Mouse (Mus musculus) left cerebral cortex, postnatal 14 days (tissue): Measurements from ENCODE around the gene Cplx3. TPM values are rescaled to one million over a fixed set of nuclear protein-coding genes. Genes with fewer than 3 reads are reported as not detected.
A peak's percentile ranks its signal among the peaks of the same experiment; 100 is the strongest.

Experiments used
- DNase-seq, 2 experiments: peaks; one replicate each; pipeline ENCODE4 v3.0.0; 2021 to 2022; ENCODE audit warnings: low spot score in 2 of 2, mixed read lengths in 1 of 2
- intact Hi-C: fragments of 180-260 bp; cut with DNase I; formaldehyde crosslinking; loops from one replicate; pipeline ENCODE4 v1.15.1; 2025
- total RNA-seq, 2 experiments: library from RNA; stranded (reverse); gene quantifications; 2 replicates each; pipeline ENCODE4 v1.2.3; 2021

Gene Cplx3
- total RNA-seq, 2 experiments from 2014 or later = 16.3 to 24.4 TPM

DNA sequence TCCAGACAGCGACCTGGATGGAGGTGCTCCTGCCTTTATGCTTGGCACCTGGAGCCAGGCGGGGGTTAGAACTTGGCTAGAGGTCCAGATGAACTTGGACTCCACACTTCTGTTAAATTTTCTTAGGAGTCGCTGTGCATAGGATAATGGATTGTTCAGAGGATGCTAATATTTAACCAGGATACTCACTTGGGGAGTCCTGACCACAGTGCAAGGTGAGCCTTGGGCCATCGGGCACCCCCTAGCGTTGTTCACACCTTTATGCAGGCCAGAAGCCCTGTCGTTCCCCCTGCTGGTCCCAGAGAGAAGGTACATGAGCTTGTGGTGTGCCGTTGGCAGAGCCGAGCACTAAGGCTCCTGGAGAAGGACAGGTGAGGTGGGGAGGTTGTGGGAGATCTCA, 39.2 kb downstream of the Cplx3 start:
- no peak for DNase-seq
- intact Hi-C loops = no loop called here

- intact Hi-C loops = no loop called here
- DNase-seq = peak; percentile 67 to 81
Observed at GRCm38 (mm10) chr9:57565741-57566221, 40.3 kb downstream of the Cplx3 start.

- intact Hi-C loops = no loop called here
- DNase-seq = no peak
Observed at GRCm38 (mm10) chr9:57564609-57565008, 41.5 kb downstream of the Cplx3 start.

GRCm38 (mm10) chr9:57562896-57563372, 43.1 kb downstream of the Cplx3 start:
- DNase-seq = no peak

DNA sequence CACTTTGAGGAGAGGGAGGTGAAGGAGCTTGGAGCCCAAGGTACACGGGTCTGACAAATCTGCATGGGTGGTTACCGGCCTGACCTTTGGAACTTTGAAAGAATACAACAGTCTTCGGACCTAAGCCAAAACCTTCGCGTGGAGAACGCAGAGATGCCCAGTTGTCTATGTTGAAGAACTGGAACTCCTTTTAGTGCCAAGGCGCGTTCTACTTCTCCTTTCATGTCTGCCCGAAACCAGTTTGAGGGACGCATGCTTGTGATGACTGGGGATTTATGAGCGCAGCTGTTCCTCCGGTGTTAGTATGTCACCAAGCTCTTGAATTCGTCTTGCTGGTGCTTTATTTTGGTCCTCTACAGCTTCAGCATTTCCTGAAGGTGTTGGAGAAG, 44.4 kb downstream of the Cplx3 start:
- intact Hi-C loops = no loop called here
- DNase-seq = no peak

More at GRCm38 (mm10) chr9:57562896-57563372, 43.1 kb downstream of the Cplx3 start:
- intact Hi-C loops = no loop called here

- intact Hi-C loops = no loop called here
- peak; percentile 93 to 94 for DNase-seq
Observed at GRCm38 (mm10) chr9:57560861-57561710, 45.0 kb downstream of the Cplx3 start, which contains the start of gene Scamp2. Scamp2 (plus strand) TSS chr9:57560943.

GRCm38 (mm10) chr9:57560263-57560662, 45.8 kb downstream of the Cplx3 start:
- intact Hi-C loops = no loop called here
- DNase-seq = no peak

- no peak for DNase-seq
- intact Hi-C loops = no loop called here
Observed at GRCm38 (mm10) chr9:57559568-57559967, 46.5 kb downstream of the Cplx3 start.

GRCm38 (mm10) chr9:57558625-57559024, 47.5 kb downstream of the Cplx3 start:
- intact Hi-C loops = no loop called here
- DNase-seq = no peak

DNA sequence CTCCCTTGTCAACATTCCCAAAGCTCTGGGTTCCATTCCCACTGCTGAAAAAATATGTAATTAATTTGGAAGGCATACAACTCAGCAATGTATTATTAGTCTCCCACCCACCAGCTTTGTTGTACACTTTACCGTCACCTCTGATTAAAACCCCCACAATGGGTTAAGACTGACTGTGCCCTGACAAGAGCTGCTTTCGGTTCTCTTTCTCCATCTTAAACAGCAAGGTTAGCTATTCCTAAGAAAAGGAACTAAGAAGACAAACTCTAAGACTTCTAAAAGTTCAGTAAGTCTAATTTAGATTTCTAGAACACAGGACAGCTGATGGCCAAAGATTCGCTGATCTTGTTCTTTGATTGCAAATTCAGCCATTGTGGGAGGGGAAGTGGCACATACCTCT, 48.9 kb downstream of the Cplx3 start:
- intact Hi-C loops = no loop called here
- no peak for DNase-seq

DNA sequence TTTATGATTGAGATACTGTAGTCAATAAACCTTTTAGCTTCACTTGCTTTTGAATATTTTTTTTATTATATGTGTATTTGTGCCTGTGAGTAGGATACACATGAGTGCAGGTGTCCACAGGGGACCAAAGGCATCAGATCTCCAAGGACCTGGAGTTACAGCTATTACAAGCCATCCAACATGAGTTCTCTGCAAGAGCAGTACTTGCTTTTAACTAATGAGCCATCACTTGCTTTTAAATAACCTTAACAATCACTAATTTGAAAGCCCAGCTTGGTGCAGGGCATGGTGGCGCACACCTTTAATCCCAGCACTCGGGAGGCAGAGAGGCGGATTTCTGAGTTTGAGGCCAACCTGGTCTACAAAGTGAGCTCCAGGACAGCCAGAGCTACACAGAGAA, 51.3 kb downstream of the Cplx3 start:
- DNase-seq = no peak
- intact Hi-C loops = loop anchor here (5.0 kb wide), 1 partner anchor 33 kb away; the partner anchor contains the start of gene Ulk3

GRCm38 (mm10) chr9:57553119-57553518, 53.0 kb downstream of the Cplx3 start:
- intact Hi-C loops = loop anchor here (5.0 kb wide), 1 partner anchor 34 kb away; the partner anchor contains the start of gene Ulk3
- no peak for DNase-seq

- peak; percentile 69 to 83 for DNase-seq
Observed at GRCm38 (mm10) chr9:57552139-57552887, 53.8 kb downstream of the Cplx3 start, which contains the start of gene Mpi. Mpi (minus strand) TSS chr9:57552763.

GRCm38 (mm10) chr9:57550126-57550862, 55.8 kb downstream of the Cplx3 start:
- intact Hi-C loops = loop anchor here (5.0 kb wide), 1 partner anchor 37 kb away; the partner anchor contains the start of gene Ulk3
- no peak for DNase-seq

More at GRCm38 (mm10) chr9:57552139-57552887, 53.8 kb downstream of the Cplx3 start, which contains the start of gene Mpi:
- intact Hi-C loops = loop anchor here (5.0 kb wide), 1 partner anchor 35 kb away; the partner anchor contains the start of gene Ulk3

Other genes starting within 250 kb of the Cplx3 start
- gene Ppcdc, start 166.2 kb downstream of the Cplx3 start, total RNA-seq = 10 to 100 TPM; 14.4 to 14.7 TPM
- 100 to 1,000 TPM; 414 to 420 TPM for gene Scamp5, start 138.2 kb downstream of the Cplx3 start, total RNA-seq
- gene Rpp25, start 102.3 kb downstream of the Cplx3 start, total RNA-seq = 10 to 100 TPM; 15.2 to 16.4 TPM
- 100 to 1,000 TPM; 481 to 515 TPM for gene Cox5a, start 85.0 kb downstream of the Cplx3 start, total RNA-seq
- gene Fam219b, start 68.8 kb downstream of the Cplx3 start, total RNA-seq = 10 to 100 TPM; 16.3 to 22.9 TPM
- 10 to 100 TPM; 73.3 to 82.3 TPM for gene Mpi, start 53.5 kb downstream of the Cplx3 start, total RNA-seq
- gene Scamp2, start 45.3 kb downstream of the Cplx3 start, total RNA-seq = 10 to 100 TPM; 25.4 to 29.1 TPM
- 10 to 100 TPM; 30.0 to 34.2 TPM for gene Ulk3, start 16.8 kb downstream of the Cplx3 start, total RNA-seq
- gene Lman1l, start 14.5 kb upstream of the Cplx3 start, total RNA-seq = not detected
- 10 to 100 TPM; 46.8 to 47.1 TPM for gene Csk, start 47.4 kb upstream of the Cplx3 start, total RNA-seq
- gene Cyp1a2, start 77.4 kb upstream of the Cplx3 start, total RNA-seq = not detected
- gene Cyp1a1, start 81.6 kb upstream of the Cplx3 start, total RNA-seq = under 1 TPM; 0.13 to 0.22 TPM
- 10 to 100 TPM; 15.3 to 15.6 TPM for gene Edc3, start 102.3 kb upstream of the Cplx3 start, total RNA-seq
- 10 to 100 TPM; 81.3 to 81.8 TPM for gene Clk3, start 159.6 kb upstream of the Cplx3 start, total RNA-seq
- 10 to 100 TPM in 1 of 2 experiments, 1 to 10 TPM in 1; 9.6 to 10.7 TPM for gene Arid3b, start 230.5 kb upstream of the Cplx3 start, total RNA-seq